Mouse (Mus musculus) lung, postnatal 0 days (tissue): ENCODE measurements around the gene Gfer.

Experiments
- CTCF ChIP-seq: IDR thresholded peaks from 2 replicates; pipeline ENCODE4 v1.5.1; 2016; ENCODE audit warnings: antibody characterized with exemption, mild to moderate bottlenecking
- EP300 ChIP-seq: IDR thresholded peaks from 2 replicates; pipeline ENCODE4 v1.6.1; 2016; ENCODE audit warnings: antibody characterized with exemption, mild to moderate bottlenecking, control low read depth

DNA sequence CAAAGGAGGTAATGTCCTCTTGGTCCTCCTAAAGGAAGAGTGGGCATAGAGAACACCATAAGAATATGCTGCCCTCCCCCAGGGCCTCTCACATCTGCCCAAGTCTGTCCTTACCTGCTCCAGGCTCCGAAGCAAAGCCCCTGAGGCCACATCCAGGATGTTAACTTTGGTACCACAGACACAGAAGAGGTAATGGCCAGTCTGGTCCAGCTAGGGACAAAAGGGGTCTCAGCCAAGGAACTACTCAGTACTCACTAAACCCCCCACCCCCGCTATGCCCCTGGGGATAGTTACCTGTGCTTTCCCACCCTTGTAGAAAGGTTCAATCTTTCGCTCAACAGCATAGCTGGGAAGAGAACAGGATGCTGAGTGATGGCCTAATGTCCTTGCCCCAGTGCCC lies 9.9 kb upstream of the Gfer start:
- TF ChIP-seq CTCF = no peak
- no peak for TF ChIP-seq EP300
